Mouse (Mus musculus) stomach, postnatal 0 days (tissue): ENCODE data around the gene Gm136.

Experiments
- CTCF ChIP-seq: IDR thresholded peaks from 2 replicates; pipeline ENCODE4 v1.5.1; 2016; ENCODE audit warnings: antibody characterized with exemption, low read depth, mild to moderate bottlenecking, moderate library complexity
- EP300 ChIP-seq: optimal IDR thresholded peaks from 2 replicates; pipeline ENCODE3; 2016; ENCODE audit warnings: antibody characterized with exemption

- TF ChIP-seq EP300 (no peak), CTCF (no peak)
These were observed 31.8 kb downstream of the Gm136 start for GRCm38 (mm10) chr4:34724306-34724705.
